ENCODE assay signal across 24 mouse cellular contexts in genomic region chr9:67955466-67956010, GRCm38 (mm10).
A peak's percentile ranks its signal among the peaks of the same experiment; 100 is the strongest.
DNase-seq lines count a peak whose midpoint lies in the region; ATAC-seq lines count a peak whose summit lies in the region.
"Had no signal": no experiment of that assay in that cellular context is flagged by ENCODE, and none has a peak within 500 bp of the region (broad histone marks: within the 10 kb centered on the region; RNA-seq: fewer than 3 reads in every experiment).

No protein-coding gene starts in this region.

- no peaks in the 10 kb centered on the region for H3K9me3 ChIP-seq in kidney, embryonic 15.5 days (replicated peaks)
- H3K9me3 ChIP-seq: embryonic facial prominence, embryonic 10.5 days; forebrain, embryonic 10.5 days; G1E; heart, embryonic 15.5 days; hindbrain, embryonic 10.5 days; intestine, embryonic 15.5 days had no signal

- intact Hi-C loops in gastrocnemius, postnatal 36 days (cut with DNase I) = no loop called here

- H3K4me2 ChIP-seq in kidney, embryonic 15.5 days = no peak overlapping the region
- H3K4me2 ChIP-seq: heart, embryonic 11.5 days; heart, embryonic 15.5 days; hindbrain, embryonic 14.5 days; intestine, embryonic 15.5 days had no signal

- no peaks in the 10 kb centered on the region for H3K27me3 ChIP-seq in kidney, embryonic 15.5 days
- H3K27me3 ChIP-seq: heart, embryonic 15.5 days; intestine, embryonic 15.5 days had no signal

- H3K4me1 ChIP-seq in kidney, embryonic 15.5 days = no peaks in the 10 kb centered on the region
- H3K4me1 ChIP-seq: embryonic facial prominence, embryonic 10.5 days; forebrain, embryonic 10.5 days; heart, embryonic 15.5 days; hindbrain, embryonic 10.5 days; intestine, embryonic 15.5 days had no signal

- 80% methylated on average over 7 of the region's 7 CpGs for WGBS in kidney, embryonic 15.5 days

- no peak overlapping the region for H3K27ac ChIP-seq in kidney, embryonic 15.5 days
- H3K27ac ChIP-seq: embryonic facial prominence, embryonic 10.5 days; forebrain, embryonic 10.5 days; heart, adult 2 months; heart, embryonic 15.5 days; hindbrain, embryonic 10.5 days; hindbrain, embryonic 14.5 days; intestine, embryonic 15.5 days had no signal

- DNase-seq in gastrocnemius, adult 18-20 months (ENCODE audit: low spot score) = peak; percentile 66
- no peak for DNase-seq in gastrocnemius, postnatal 36 days
- peak; percentile 11 for DNase-seq in ovary, adult 18-20 months (ENCODE audit: low spot score)
- no peak for DNase-seq in ovary, postnatal 14 days (ENCODE audit: low spot score)
- peak; percentile 78 for DNase-seq in ZHBTc4 (ENCODE audit: low read depth, low spot score)
- DNase-seq in MN1 (ENCODE audit: low spot score) = no peak
- DNase-seq: adrenal gland, adult 8-10 months; adrenal gland, postnatal 36 days; cerebellum, adult 11-12 months; cerebellum, adult 9-11 months; gastrocnemius, postnatal 14 days; heart, adult 2 months; kidney, adult 18-20 months had no signal

- no peak overlapping the region for H3K9ac ChIP-seq in kidney, embryonic 15.5 days
- H3K9ac ChIP-seq: heart, embryonic 15.5 days; hindbrain, embryonic 14.5 days; intestine, embryonic 15.5 days had no signal

- ATAC-seq in megakaryocyte-erythroid progenitor cell, adult 5-6 weeks (replicated peaks; ENCODE audit: low FRiP score, low TSS enrichment, poor library complexity, severe bottlenecking) = no peak
- ATAC-seq in kidney, embryonic 15.5 days (replicated peaks; ENCODE audit: low FRiP score) = no peak
- ATAC-seq: forebrain, embryonic 14.5 days; intestine, embryonic 15.5 days had no signal

- H3K4me3 ChIP-seq in kidney, embryonic 15.5 days (replicated peaks) = no peak overlapping the region
- H3K4me3 ChIP-seq: embryonic facial prominence, embryonic 10.5 days; forebrain, embryonic 10.5 days; heart, adult 2 months; heart, embryonic 15.5 days; hindbrain, embryonic 10.5 days; intestine, embryonic 15.5 days had no signal

- H3K36me3 ChIP-seq in kidney, embryonic 15.5 days = peaks cover 48% of the 10 kb centered on the region

Comparison
In these comparisons a context has a peak if more than half of its experiments do, and no peak if none do; other contexts are left out.
1. DNase-seq: peak in gastrocnemius, adult 18-20 months (single experiment), ovary, adult 18-20 months (single experiment) and ZHBTc4 (single experiment); none in gastrocnemius, postnatal 36 days (0 of 2), ovary, postnatal 14 days (single experiment) and MN1 (single experiment).